Mouse (Mus musculus): ENCODE measurements around the gene Elovl6. TPM values are rescaled to one million over a fixed set of nuclear protein-coding genes. Genes with fewer than 3 reads are reported as not detected.

Gene Elovl6
- polyA plus RNA-seq, 1 experiment: 1.6 TPM

- Histone ChIP-seq H3K27ac (ENCODE audit: insufficient read depth, low read depth, low read length) (no peak overlapping the region), H3K4me1 (ENCODE audit: control insufficient read depth, insufficient read depth, low read length) (no peaks in the 10 kb centered on the region), H3K4me3 (ENCODE audit: insufficient read depth, low read length) (no peak overlapping the region)
- TF ChIP-seq POLR2A (IDR thresholded peaks at IDR 0.05; ENCODE audit: borderline replicate concordance, low read depth, low read length) (no peak), CTCF (IDR thresholded peaks at IDR 0.05; ENCODE audit: low read depth, low read length) (no peak)
Measured at GRCm38 (mm10) chr3:129645409-129645808, 113.3 kb downstream of the Elovl6 start.

- TF ChIP-seq POLR2A (IDR thresholded peaks at IDR 0.05; ENCODE audit: borderline replicate concordance, low read depth, low read length) (no peak), CTCF (IDR thresholded peaks at IDR 0.05; ENCODE audit: low read depth, low read length) (no peak)
- no peak overlapping the region for H3K4me3 ChIP-seq (ENCODE audit: insufficient read depth, low read length)
- no peaks in the 10 kb centered on the region for H3K4me1 ChIP-seq (ENCODE audit: control insufficient read depth, insufficient read depth, low read length)
- H3K27ac ChIP-seq (ENCODE audit: insufficient read depth, low read depth, low read length): no peak overlapping the region
Measured at GRCm38 (mm10) chr3:129646781-129647180, 114.6 kb downstream of the Elovl6 start.

GRCm38 (mm10) chr3:129647312-129647711 lies 115.2 kb downstream of the Elovl6 start:
- H3K27ac ChIP-seq (ENCODE audit: insufficient read depth, low read depth, low read length): no peak overlapping the region
- no peak for TF ChIP-seq POLR2A (IDR thresholded peaks at IDR 0.05; ENCODE audit: borderline replicate concordance, low read depth, low read length)
- no peak for TF ChIP-seq CTCF (IDR thresholded peaks at IDR 0.05; ENCODE audit: low read depth, low read length)
- no peak overlapping the region for H3K4me3 ChIP-seq (ENCODE audit: insufficient read depth, low read length)
- no peaks in the 10 kb centered on the region for H3K4me1 ChIP-seq (ENCODE audit: control insufficient read depth, insufficient read depth, low read length)

- TF ChIP-seq CTCF (IDR thresholded peaks at IDR 0.05; ENCODE audit: low read depth, low read length) (no peak), POLR2A (IDR thresholded peaks at IDR 0.05; ENCODE audit: borderline replicate concordance, low read depth, low read length) (no peak)
- no peak overlapping the region for H3K4me3 ChIP-seq (ENCODE audit: insufficient read depth, low read length)
- H3K4me1 ChIP-seq (ENCODE audit: control insufficient read depth, insufficient read depth, low read length): no peaks in the 10 kb centered on the region
- H3K27ac ChIP-seq (ENCODE audit: insufficient read depth, low read depth, low read length): no peak overlapping the region
Measured at GRCm38 (mm10) chr3:129648598-129648997, 116.4 kb downstream of the Elovl6 start.

GRCm38 (mm10) chr3:129649586-129650292 lies 117.6 kb downstream of the Elovl6 start:
- Histone ChIP-seq H3K4me1 (ENCODE audit: control insufficient read depth, insufficient read depth, low read length) (no peaks in the 10 kb centered on the region), H3K4me3 (ENCODE audit: insufficient read depth, low read length) (no peak overlapping the region), H3K27ac (ENCODE audit: insufficient read depth, low read depth, low read length) (no peak overlapping the region)
- no peak for TF ChIP-seq CTCF (IDR thresholded peaks at IDR 0.05; ENCODE audit: low read depth, low read length)
- no peak for TF ChIP-seq POLR2A (IDR thresholded peaks at IDR 0.05; ENCODE audit: borderline replicate concordance, low read depth, low read length)

GRCm38 (mm10) chr3:129650293-129650612 lies 118.1 kb downstream of the Elovl6 start:
- TF ChIP-seq POLR2A (IDR thresholded peaks at IDR 0.05; ENCODE audit: borderline replicate concordance, low read depth, low read length) (no peak), CTCF (IDR thresholded peaks at IDR 0.05; ENCODE audit: low read depth, low read length) (no peak)
- Histone ChIP-seq H3K4me3 (ENCODE audit: insufficient read depth, low read length) (no peak overlapping the region), H3K4me1 (ENCODE audit: control insufficient read depth, insufficient read depth, low read length) (no peaks in the 10 kb centered on the region), H3K27ac (ENCODE audit: insufficient read depth, low read depth, low read length) (no peak overlapping the region)

GRCm38 (mm10) chr3:129650931-129651330 lies 118.8 kb downstream of the Elovl6 start:
- Histone ChIP-seq H3K4me3 (ENCODE audit: insufficient read depth, low read length) (no peak overlapping the region), H3K27ac (ENCODE audit: insufficient read depth, low read depth, low read length) (no peak overlapping the region), H3K4me1 (ENCODE audit: control insufficient read depth, insufficient read depth, low read length) (no peaks in the 10 kb centered on the region)
- TF ChIP-seq POLR2A (IDR thresholded peaks at IDR 0.05; ENCODE audit: borderline replicate concordance, low read depth, low read length) (no peak), CTCF (IDR thresholded peaks at IDR 0.05; ENCODE audit: low read depth, low read length) (no peak)

GRCm38 (mm10) chr3:129651765-129652164 lies 119.6 kb downstream of the Elovl6 start:
- H3K27ac ChIP-seq (ENCODE audit: insufficient read depth, low read depth, low read length): no peak overlapping the region
- no peak for TF ChIP-seq CTCF (IDR thresholded peaks at IDR 0.05; ENCODE audit: low read depth, low read length)
- H3K4me1 ChIP-seq (ENCODE audit: control insufficient read depth, insufficient read depth, low read length): no peaks in the 10 kb centered on the region
- H3K4me3 ChIP-seq (ENCODE audit: insufficient read depth, low read length): no peak overlapping the region

- no peak overlapping the region for H3K4me3 ChIP-seq (ENCODE audit: insufficient read depth, low read length)
- no peak overlapping the region for H3K27ac ChIP-seq (ENCODE audit: insufficient read depth, low read depth, low read length)
- TF ChIP-seq POLR2A (IDR thresholded peaks at IDR 0.05; ENCODE audit: borderline replicate concordance, low read depth, low read length) (no peak), CTCF (IDR thresholded peaks at IDR 0.05; ENCODE audit: low read depth, low read length) (no peak)
- H3K4me1 ChIP-seq (ENCODE audit: control insufficient read depth, insufficient read depth, low read length): no peaks in the 10 kb centered on the region
Measured at GRCm38 (mm10) chr3:129652476-129652875, 120.3 kb downstream of the Elovl6 start.

- Histone ChIP-seq H3K4me3 (ENCODE audit: insufficient read depth, low read length) (no peak overlapping the region), H3K27ac (ENCODE audit: insufficient read depth, low read depth, low read length) (no peak overlapping the region), H3K4me1 (ENCODE audit: control insufficient read depth, insufficient read depth, low read length) (peaks cover 9% of the 10 kb centered on the region)
- no peak for TF ChIP-seq POLR2A (IDR thresholded peaks at IDR 0.05; ENCODE audit: borderline replicate concordance, low read depth, low read length)
- no peak for TF ChIP-seq CTCF (IDR thresholded peaks at IDR 0.05; ENCODE audit: low read depth, low read length)
Measured at GRCm38 (mm10) chr3:129656540-129656939, 124.4 kb downstream of the Elovl6 start.

GRCm38 (mm10) chr3:129657222-129657621 lies 125.1 kb downstream of the Elovl6 start:
- H3K4me1 ChIP-seq (ENCODE audit: control insufficient read depth, insufficient read depth, low read length): peaks cover 9% of the 10 kb centered on the region
- TF ChIP-seq CTCF (IDR thresholded peaks at IDR 0.05; ENCODE audit: low read depth, low read length) (no peak), POLR2A (IDR thresholded peaks at IDR 0.05; ENCODE audit: borderline replicate concordance, low read depth, low read length) (no peak)
- no peak overlapping the region for H3K27ac ChIP-seq (ENCODE audit: insufficient read depth, low read depth, low read length)
- no peak overlapping the region for H3K4me3 ChIP-seq (ENCODE audit: insufficient read depth, low read length)
